Mouse (Mus musculus): ENCODE measurements around the gene Castor1.
"Not testable (repeated sequence)": the region's sequence is repeated elsewhere in the genome, so short reads cannot be mapped to it uniquely, and the experiment has no call there.

Gene Castor1

GRCm38 (mm10) chr11:4217914-4218629, at the start of gene Castor1:
Gene Castor1, plus strand, starts transcription at chr11:4218225.
- DNase-seq: peak; percentile 52

GRCm38 (mm10) chr11:4174586-4174985, 43.4 kb upstream of the Castor1 start:
- peak; percentile 47 for DNase-seq

- no peak for DNase-seq
Measured at GRCm38 (mm10) chr11:4177716-4178115, 40.3 kb upstream of the Castor1 start.

- no peak for DNase-seq
Measured at GRCm38 (mm10) chr11:4182061-4182460, 36.0 kb upstream of the Castor1 start.

- no peak for DNase-seq
Measured at GRCm38 (mm10) chr11:4183511-4183910, 34.5 kb upstream of the Castor1 start.

GRCm38 (mm10) chr11:4184251-4184952, 33.6 kb upstream of the Castor1 start:
- DNase-seq: no peak

- not testable (repeated sequence) for DNase-seq
Measured at GRCm38 (mm10) chr11:4185480-4185879, 32.5 kb upstream of the Castor1 start.

GRCm38 (mm10) chr11:4186486-4187317, 31.3 kb upstream of the Castor1 start, which contains the start of gene Tbc1d10a:
Gene Tbc1d10a, plus strand, starts transcription at chr11:4186789.
- DNase-seq: peak; percentile 99

GRCm38 (mm10) chr11:4187318-4187700, 30.7 kb upstream of the Castor1 start:
- peak; percentile 52 for DNase-seq

GRCm38 (mm10) chr11:4189182-4189581, 28.8 kb upstream of the Castor1 start:
- no peak for DNase-seq

GRCm38 (mm10) chr11:4190677-4191076, 27.3 kb upstream of the Castor1 start:
- DNase-seq: no peak

GRCm38 (mm10) chr11:4192757-4193156, 25.3 kb upstream of the Castor1 start:
- no peak for DNase-seq

GRCm38 (mm10) chr11:4193420-4193819, 24.6 kb upstream of the Castor1 start:
- no peak for DNase-seq

GRCm38 (mm10) chr11:4195597-4196031, 22.4 kb upstream of the Castor1 start:
- no peak for DNase-seq

- no peak for DNase-seq
Measured at GRCm38 (mm10) chr11:4196636-4197035, 21.4 kb upstream of the Castor1 start.

- no peak for DNase-seq
Measured at GRCm38 (mm10) chr11:4197691-4198090, 20.3 kb upstream of the Castor1 start.

GRCm38 (mm10) chr11:4201981-4202700, 15.9 kb upstream of the Castor1 start:
- no peak for DNase-seq

GRCm38 (mm10) chr11:4202995-4203704, 14.9 kb upstream of the Castor1 start:
- DNase-seq: no peak

- no peak for DNase-seq
Measured at GRCm38 (mm10) chr11:4203705-4204074, 14.3 kb upstream of the Castor1 start.

- no peak for DNase-seq
Measured at GRCm38 (mm10) chr11:4205097-4205655, 12.8 kb upstream of the Castor1 start.

- no peak for DNase-seq
Measured at GRCm38 (mm10) chr11:4205951-4206350, 12.1 kb upstream of the Castor1 start.

- no peak for DNase-seq
Measured at GRCm38 (mm10) chr11:4206563-4206962, 11.5 kb upstream of the Castor1 start.
